Mouse (Mus musculus) forebrain, embryonic 13.5 days (tissue): ENCODE measurements around the gene Rps6kb2. TPM values are rescaled to one million over a fixed set of nuclear protein-coding genes. Genes with fewer than 3 reads are reported as not detected.

Experiments
- ATAC-seq: fragments of 200-750 bp; cut with Nextera tagmentation; 2 replicates; pipeline ENCODE4 v1.8.0; 2017
- H3K27ac ChIP-seq: fragments of 300-500 bp; sonication (generic); 2 replicates; pipeline ENCODE4 v1.5.1; 2015; ENCODE audit warnings: inconsistent platforms, mild to moderate bottlenecking, moderate library complexity
- H3K27me3 ChIP-seq: fragments of 300-500 bp; sonication (generic); 2 replicates; pipeline ENCODE4 v1.6.1; 2015; ENCODE audit warnings: mild to moderate bottlenecking, inconsistent platforms
- H3K36me3 ChIP-seq: fragments of 300-500 bp; sonication (generic); 2 replicates; pipeline ENCODE4 v1.6.1; 2015; ENCODE audit warnings: mild to moderate bottlenecking, inconsistent platforms; ENCODE audit not compliant: poor library complexity, severe bottlenecking
- H3K4me1 ChIP-seq: fragments of 300-500 bp; sonication (generic); 2 replicates; pipeline ENCODE4 v1.6.1; 2015; ENCODE audit warnings: inconsistent platforms
- H3K4me2 ChIP-seq: fragments of 300-500 bp; sonication (generic); 2 replicates; pipeline ENCODE4 v1.6.1; 2015; ENCODE audit warnings: inconsistent platforms, mild to moderate bottlenecking, moderate library complexity
- H3K4me3 ChIP-seq: fragments of 300-500 bp; sonication (generic); 2 replicates; pipeline ENCODE4 v1.5.1; 2015; ENCODE audit warnings: mild to moderate bottlenecking, inconsistent platforms
- H3K9ac ChIP-seq: fragments of 300-500 bp; sonication (generic); 2 replicates; pipeline ENCODE4 v1.6.1; 2015; ENCODE audit warnings: mild to moderate bottlenecking, inconsistent platforms
- H3K9me3 ChIP-seq: fragments of 300-500 bp; sonication (generic); replicated peaks from 2 replicates; pipeline ENCODE4 v1.6.1; 2016; ENCODE audit warnings: inconsistent platforms
- WGBS: fragments of 180-500 bp; shearing (Covaris S2); methylation state at CpG from one replicate; pipeline ENCODE4 v1.1.7; 2015; 5-methylcytosine and 5-hydroxymethylcytosine counted together
- polyA plus RNA-seq: library from polyadenylated mRNA; unstranded; fragments of >200 nt; fragmentation: Nextera tagmentation; extraction: Ambion mirVana; gene quantifications from 2 replicates; pipeline ENCODE4 v1.2.1, GENCODE M21; 2015

The Rps6kb2 gene
- polyA plus RNA-seq, 1 experiment from 2014 or later, result 56.6 TPM

GRCm38 (mm10) chr19:4164100-4164499 is 946 bp upstream of the Rps6kb2 start:
- peaks cover 27% of the 10 kb centered on the region for H3K36me3 ChIP-seq
- H3K4me3 ChIP-seq, result no peak overlapping the region
- WGBS, result 89% methylated on average over 3 of the region's 3 CpGs
- H3K4me1 ChIP-seq, result peaks cover 15% of the 10 kb centered on the region
- H3K9me3 ChIP-seq, result no peaks in the 10 kb centered on the region
- no peak overlapping the region for H3K9ac ChIP-seq
- no peak overlapping the region for H3K4me2 ChIP-seq
- ATAC-seq, result no peak
- no peak overlapping the region; the same call in 1 of the 2 replicates for H3K27ac ChIP-seq
- H3K27me3 ChIP-seq, result no peaks in the 10 kb centered on the region

- Histone ChIP-seq H3K9me3 (no peaks in the 10 kb centered on the region), H3K4me3 (peak overlapping the region; percentile 66), H3K4me1 (peaks cover 13% of the 10 kb centered on the region), H3K27ac (peak overlapping the region; percentile 74; the same call in 1 of the 2 replicates), H3K4me2 (peak overlapping the region; percentile 86), H3K36me3 (peaks cover 33% of the 10 kb centered on the region), H3K9ac (peak overlapping the region; percentile 80), H3K27me3 (no peaks in the 10 kb centered on the region)
- no peak; the same call in 1 of the 2 replicates for ATAC-seq
- 30% methylated on average over 4 of the region's 4 CpGs for WGBS
Observed at GRCm38 (mm10) chr19:4163543-4163887, 361 bp upstream of the Rps6kb2 start.

GRCm38 (mm10) chr19:4159049-4159448 is 4.1 kb downstream of the Rps6kb2 start:
- H3K36me3 ChIP-seq, result peaks cover 67% of the 10 kb centered on the region
- no peak overlapping the region for H3K4me2 ChIP-seq
- H3K9ac ChIP-seq, result no peak overlapping the region
- WGBS, result 94% methylated on average over 8 of the region's 8 CpGs
- no peak overlapping the region for H3K4me3 ChIP-seq
- H3K4me1 ChIP-seq, result peaks cover 13% of the 10 kb centered on the region
- ATAC-seq, result no peak
- H3K27ac ChIP-seq, result no peak overlapping the region
- H3K27me3 ChIP-seq, result no peaks in the 10 kb centered on the region
- H3K9me3 ChIP-seq, result no peaks in the 10 kb centered on the region

- H3K27me3 ChIP-seq, result no peaks in the 10 kb centered on the region
- no peaks in the 10 kb centered on the region for H3K9me3 ChIP-seq
- H3K4me2 ChIP-seq, result no peak overlapping the region
- H3K4me3 ChIP-seq, result no peak overlapping the region
- no peak overlapping the region for H3K9ac ChIP-seq
- no peak overlapping the region for H3K27ac ChIP-seq
- H3K36me3 ChIP-seq, result peaks cover 88% of the 10 kb centered on the region
- 90% methylated on average over 12 of the region's 12 CpGs for WGBS
- no peaks in the 10 kb centered on the region for H3K4me1 ChIP-seq
- ATAC-seq, result no peak
Observed at GRCm38 (mm10) chr19:4156771-4157170, 6.4 kb downstream of the Rps6kb2 start.

- no peak overlapping the region for H3K4me3 ChIP-seq
- ATAC-seq, result no peak
- no peaks in the 10 kb centered on the region for H3K27me3 ChIP-seq
- H3K27ac ChIP-seq, result no peak overlapping the region; the same call in 1 of the 2 replicates
- no peak overlapping the region for H3K9ac ChIP-seq
- H3K9me3 ChIP-seq, result no peaks in the 10 kb centered on the region
- H3K4me1 ChIP-seq, result no peaks in the 10 kb centered on the region
- WGBS, result 69% methylated on average over 18 of the region's 20 CpGs
- H3K36me3 ChIP-seq, result peaks cover 86% of the 10 kb centered on the region
- no peak overlapping the region for H3K4me2 ChIP-seq
Observed at GRCm38 (mm10) chr19:4156073-4156579, 7.0 kb downstream of the Rps6kb2 start.

GRCm38 (mm10) chr19:4155223-4156072 is 7.7 kb downstream of the Rps6kb2 start:
- Histone ChIP-seq H3K9me3 (no peaks in the 10 kb centered on the region), H3K4me1 (no peaks in the 10 kb centered on the region), H3K36me3 (peaks cover 86% of the 10 kb centered on the region), H3K4me2 (no peak overlapping the region), H3K27ac (no peak overlapping the region; the same call in 1 of the 2 replicates), H3K27me3 (no peaks in the 10 kb centered on the region), H3K9ac (no peak overlapping the region), H3K4me3 (no peak overlapping the region)
- WGBS, result 67% methylated on average over 6 of the region's 6 CpGs
- ATAC-seq, result no peak

- WGBS, result 85% methylated on average over 13 of the region's 13 CpGs
Observed at GRCm38 (mm10) chr19:4154437-4155222, 8.5 kb downstream of the Rps6kb2 start.

GRCm38 (mm10) chr19:4153232-4153654 is 9.9 kb downstream of the Rps6kb2 start, which contains the start of gene Ptprcap:
Ptprcap (plus strand) TSS chr19:4153604.
- H3K4me1 ChIP-seq, result peaks cover 14% of the 10 kb centered on the region
- H3K9me3 ChIP-seq, result no peaks in the 10 kb centered on the region
- no peak within 1 kb of the TSS for H3K4me2 ChIP-seq
- no peaks in the 10 kb centered on the region for H3K27me3 ChIP-seq
- peaks cover 73% of the 10 kb centered on the region for H3K36me3 ChIP-seq
- whole genome bisulfite sequencing, result 77% methylated on average over 11 of the region's 11 CpGs
- H3K27ac ChIP-seq, result no peak within 1 kb of the TSS
- no peak for ATAC-seq
- no peak within 1 kb of the TSS for H3K4me3 ChIP-seq
- H3K9ac ChIP-seq, result no peak within 1 kb of the TSS

More at GRCm38 (mm10) chr19:4154437-4155222, 8.5 kb downstream of the Rps6kb2 start:
- no peak overlapping the region for H3K4me3 ChIP-seq
- no peak overlapping the region; the same call in 1 of the 2 replicates for H3K27ac ChIP-seq
- H3K36me3 ChIP-seq, result peaks cover 87% of the 10 kb centered on the region
- peaks cover 5% of the 10 kb centered on the region for H3K4me1 ChIP-seq
- no peak overlapping the region for H3K9ac ChIP-seq
- H3K27me3 ChIP-seq, result no peaks in the 10 kb centered on the region
- ATAC-seq, result 0 out of 2 replicates have a peak, but pooled peaks have one; percentile 14
- no peaks in the 10 kb centered on the region for H3K9me3 ChIP-seq
- H3K4me2 ChIP-seq, result no peak overlapping the region

- Histone ChIP-seq H3K27me3 (no peaks in the 10 kb centered on the region), H3K9ac (no peak overlapping the region), H3K36me3 (peaks cover 67% of the 10 kb centered on the region), H3K9me3 (no peaks in the 10 kb centered on the region), H3K4me2 (no peak overlapping the region), H3K4me3 (no peak overlapping the region), H3K27ac (no peak overlapping the region), H3K4me1 (peaks cover 20% of the 10 kb centered on the region)
- 90% methylated on average over 8 of the region's 8 CpGs for WGBS
- no peak for ATAC-seq
Observed at GRCm38 (mm10) chr19:4152445-4153231, 10.5 kb downstream of the Rps6kb2 start.

- Histone ChIP-seq H3K36me3 (peaks cover 60% of the 10 kb centered on the region), H3K9ac (no peak overlapping the region), H3K4me2 (no peak overlapping the region), H3K27me3 (no peaks in the 10 kb centered on the region), H3K4me1 (peaks cover 26% of the 10 kb centered on the region), H3K4me3 (no peak overlapping the region), H3K9me3 (no peaks in the 10 kb centered on the region), H3K27ac (no peak overlapping the region)
- 89% methylated on average over 5 of the region's 5 CpGs for WGBS
- ATAC-seq, result no peak
Observed at GRCm38 (mm10) chr19:4151898-4152297, 11.3 kb downstream of the Rps6kb2 start.

GRCm38 (mm10) chr19:4151488-4151860 is 11.7 kb downstream of the Rps6kb2 start:
- ATAC-seq, result no peak
- Histone ChIP-seq H3K27me3 (no peaks in the 10 kb centered on the region), H3K9ac (no peak overlapping the region), H3K4me3 (no peak overlapping the region), H3K9me3 (no peaks in the 10 kb centered on the region), H3K4me1 (peaks cover 26% of the 10 kb centered on the region), H3K27ac (no peak overlapping the region), H3K4me2 (no peak overlapping the region), H3K36me3 (peaks cover 56% of the 10 kb centered on the region)
- 74% methylated on average over 5 of the region's 5 CpGs for WGBS
